In the genomic region with DNA sequence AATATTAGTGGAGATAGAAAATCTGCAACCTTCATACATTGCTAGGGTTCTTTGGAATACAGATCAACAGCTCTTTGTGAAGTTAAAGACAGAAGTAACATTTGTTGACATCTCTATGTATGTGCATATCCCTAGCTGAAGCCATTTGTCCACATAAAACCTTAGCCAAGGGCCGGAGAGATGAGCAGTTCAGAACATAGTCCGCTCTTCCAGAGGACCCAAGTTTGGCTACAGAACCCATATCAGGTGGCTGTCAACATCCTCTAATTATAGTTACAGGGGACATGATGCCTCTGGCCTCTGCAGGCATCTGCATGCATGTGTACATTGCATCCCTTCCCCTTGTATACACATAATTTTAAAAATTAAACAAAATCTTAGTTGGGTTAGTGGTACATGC, we compare ENCODE assay signal across 17 mouse cellular contexts.
"Had no signal": no experiment of that assay in that cellular context is flagged by ENCODE, and none has a peak within 500 bp of the region (broad histone marks: within the 10 kb centered on the region; RNA-seq: fewer than 3 reads in every experiment).

No protein-coding gene starts in this region.

- H3K9ac ChIP-seq: liver, embryonic 13.5 days; lung, embryonic 15.5 days; midbrain, embryonic 12.5 days; neural tube, embryonic 12.5 days had no signal

- H3K36me3 ChIP-seq: lung, embryonic 15.5 days had no signal

- H3K27ac ChIP-seq: lung, embryonic 15.5 days; macrophage; midbrain, embryonic 12.5 days; neural tube, embryonic 12.5 days had no signal

- ATAC-seq: lung, postnatal 0 days; midbrain, embryonic 16.5 days had no signal

- H3K27me3 ChIP-seq: liver, embryonic 13.5 days; lung, embryonic 15.5 days; megakaryocyte, embryonic 14.5 days; midbrain, embryonic 12.5 days; neural tube, embryonic 12.5 days had no signal

- H3K4me1 ChIP-seq: lung, embryonic 15.5 days; midbrain, embryonic 12.5 days; neural tube, embryonic 12.5 days had no signal

- H3K4me2 ChIP-seq: liver, embryonic 13.5 days; lung, embryonic 15.5 days; midbrain, embryonic 12.5 days; neural tube, embryonic 12.5 days had no signal

- H3K9me3 ChIP-seq: liver, embryonic 13.5 days; lung, embryonic 15.5 days; megakaryocyte, embryonic 14.5 days; midbrain, embryonic 12.5 days; neural tube, embryonic 12.5 days had no signal

- DNase-seq: liver, embryonic 13.5 days; lung, adult 2 months; lung, postnatal 14 days; lung, postnatal 36 days; midbrain, embryonic 14.5 days; right cerebral cortex, postnatal 14 days; spleen, adult 18-20 months; thymus, adult 18-20 months; thymus, postnatal 14 days; thymus, postnatal 36 days had no signal

- H3K4me3 ChIP-seq: liver, embryonic 13.5 days; lung, embryonic 15.5 days; megakaryocyte, embryonic 14.5 days; midbrain, embryonic 12.5 days; neural tube, embryonic 12.5 days had no signal
